Mouse (Mus musculus): ENCODE measurements at regions not wholly inside any gene's neighbourhood (a gene's known extent, or its start where the extent isn't known, plus 50 kb on each side); places are given as distances from the start of the nearest gene placed in this dataset.

DNA sequence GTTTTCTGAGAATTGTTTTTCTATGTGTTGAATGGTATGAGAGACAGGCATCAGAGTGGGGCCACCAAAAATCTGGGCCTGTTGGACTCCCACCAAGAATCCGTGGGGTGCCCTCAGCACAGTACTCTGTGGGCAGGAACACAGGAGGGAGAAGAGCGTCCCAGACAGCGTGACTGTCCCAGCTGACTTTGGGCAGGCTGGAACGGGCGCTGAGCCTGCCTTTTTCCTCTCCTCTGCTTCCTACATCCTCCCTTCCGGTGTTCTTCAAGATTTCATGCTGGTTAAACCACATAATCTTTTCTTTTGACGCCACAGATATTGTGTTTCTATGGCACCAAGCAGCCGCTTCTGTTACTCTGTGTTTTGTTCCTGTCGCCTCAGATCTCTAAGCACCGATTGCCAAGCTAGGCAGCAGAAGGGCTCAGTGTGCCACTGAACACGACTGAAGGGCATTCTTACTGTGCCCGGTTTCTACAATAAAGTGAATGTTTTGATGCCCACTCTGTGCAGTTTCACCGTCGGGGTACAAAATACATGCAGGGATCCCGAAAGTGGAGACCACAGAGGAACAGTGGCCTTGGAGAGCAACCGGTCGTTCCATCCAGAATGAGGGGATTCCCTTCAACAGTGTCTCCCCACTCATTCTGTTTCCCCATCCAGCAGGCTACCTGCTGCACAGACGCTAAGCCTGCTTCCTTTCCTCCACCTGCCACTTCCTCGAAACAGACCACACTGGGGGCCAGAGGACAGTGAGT lies 124.6 kb upstream of the Igfbp7 start:
- Histone ChIP-seq H3K4me3 (ENCODE audit: control insufficient read depth in 1 of 2, insufficient read depth in 1 of 2, low read depth in 2 of 2, low read length in 2 of 2) (no peak overlapping the region), H3K9me3 (replicated peaks; ENCODE audit: insufficient read depth, low read length) (no peaks in the 10 kb centered on the region), H3K27me3 (ENCODE audit: control insufficient read depth in 1 of 2, insufficient read depth in 2 of 2, low read length in 2 of 2) (no peaks in the 10 kb centered on the region), H3K36me3 (ENCODE audit: control insufficient read depth in 1 of 2, insufficient read depth in 2 of 2, low read length in 2 of 2) (no peaks in the 10 kb centered on the region), H3K4me1 (ENCODE audit: control insufficient read depth in 1 of 2, insufficient read depth in 2 of 2, low read length in 2 of 2) (no peaks in the 10 kb centered on the region), H3K9ac (ENCODE audit: control insufficient read depth, low read depth, low read length, poor library complexity, severe bottlenecking) (no peak overlapping the region), H3K27ac (ENCODE audit: control insufficient read depth, low read depth, low read length) (no peak overlapping the region), H3K79me2 (ENCODE audit: control insufficient read depth, insufficient read depth, low read length, poor library complexity) (no peaks in the 10 kb centered on the region)
- no peak for TF ChIP-seq ZMIZ1 (IDR thresholded peaks at IDR 0.05; ENCODE audit: low read depth, low read length)
- TF ChIP-seq CTCF (IDR thresholded peaks at IDR 0.05 in 2 of 3, conservative IDR thresholded peaks at IDR 0.05 in 1 of 3; ENCODE audit: control insufficient read depth in 1 of 3, insufficient read depth in 1 of 3, low read depth in 2 of 3, low read length in 3 of 3, poor library complexity in 1 of 3, severe bottlenecking in 1 of 3) = no peak
- no peak for TF ChIP-seq TCF12 (IDR thresholded peaks at IDR 0.05; ENCODE audit: low read depth, low read length)
- TF ChIP-seq HCFC1 (IDR thresholded peaks at IDR 0.05; ENCODE audit: low read depth, low read length) = no peak
- TF ChIP-seq NELFE (IDR thresholded peaks at IDR 0.05; ENCODE audit: low read depth, low read length) = no peak
- no peak for DNase-seq (ENCODE audit: low read depth, low spot score)

DNA sequence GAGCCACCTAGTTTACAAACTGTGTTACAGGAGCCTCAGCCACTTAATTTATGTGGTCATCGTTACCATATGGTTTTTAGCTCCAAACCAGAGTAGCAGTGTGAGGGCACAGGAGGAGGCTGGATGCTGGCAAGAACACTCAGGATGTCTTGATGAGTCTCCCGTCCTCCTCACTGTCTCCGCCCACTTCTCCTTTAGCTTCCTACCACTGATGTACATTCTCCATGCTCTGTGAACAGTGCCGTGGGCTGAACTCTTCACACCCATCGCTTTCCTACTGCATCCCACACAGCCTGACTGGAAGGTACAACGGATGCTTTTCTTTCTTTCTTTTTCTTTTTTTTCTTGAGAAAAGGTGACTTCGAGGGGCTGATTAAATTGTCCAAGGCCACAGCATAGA lies 122.5 kb upstream of the Igfbp7 start:
- no peaks in the 10 kb centered on the region for H3K36me3 ChIP-seq (ENCODE audit: control insufficient read depth in 1 of 2, insufficient read depth in 2 of 2, low read length in 2 of 2)
- no peaks in the 10 kb centered on the region for H3K4me1 ChIP-seq (ENCODE audit: control insufficient read depth in 1 of 2, insufficient read depth in 2 of 2, low read length in 2 of 2)
- no peak overlapping the region for H3K9ac ChIP-seq (ENCODE audit: control insufficient read depth, low read depth, low read length, poor library complexity, severe bottlenecking)
- H3K4me3 ChIP-seq (ENCODE audit: control insufficient read depth in 1 of 2, insufficient read depth in 1 of 2, low read depth in 2 of 2, low read length in 2 of 2) = no peak overlapping the region
- no peaks in the 10 kb centered on the region for H3K79me2 ChIP-seq (ENCODE audit: control insufficient read depth, insufficient read depth, low read length, poor library complexity)
- no peak overlapping the region for H3K27ac ChIP-seq (ENCODE audit: control insufficient read depth, low read depth, low read length)
- no peaks in the 10 kb centered on the region for H3K9me3 ChIP-seq (replicated peaks; ENCODE audit: insufficient read depth, low read length)
- no peak for DNase-seq (ENCODE audit: low read depth, low spot score)
- TF ChIP-seq SMC3 (IDR thresholded peaks at IDR 0.05; ENCODE audit: low read depth, low read length) (no peak), BHLHE40 (IDR thresholded peaks at IDR 0.05; ENCODE audit: borderline replicate concordance, low read depth, low read length) (no peak), ZC3H11A (IDR thresholded peaks at IDR 0.05; ENCODE audit: low read depth, low read length) (no peak), GABPA (IDR thresholded peaks at IDR 0.05; ENCODE audit: low read depth, low read length) (no peak), TCF12 (IDR thresholded peaks at IDR 0.05; ENCODE audit: low read depth, low read length) (no peak), UBTF (IDR thresholded peaks at IDR 0.05; ENCODE audit: borderline replicate concordance, insufficient read depth, low read depth, low read length) (no peak), ZMIZ1 (IDR thresholded peaks at IDR 0.05; ENCODE audit: low read depth, low read length) (no peak), NRF1 (IDR thresholded peaks at IDR 0.05; ENCODE audit: insufficient read depth, low read depth, low read length, poor library complexity, severe bottlenecking) (no peak), MAX (IDR thresholded peaks at IDR 0.05; ENCODE audit: low read length) (no peak), ELF1 (IDR thresholded peaks at IDR 0.05; ENCODE audit: low read depth, low read length) (no peak), ZKSCAN1 (IDR thresholded peaks at IDR 0.05; ENCODE audit: low read depth, low read length) (no peak), USF2 (IDR thresholded peaks at IDR 0.05; ENCODE audit: borderline replicate concordance in 1 of 2, insufficient read depth in 1 of 2, low read depth in 1 of 2, low read length in 2 of 2) (no peak), ZNF384 (IDR thresholded peaks at IDR 0.05; ENCODE audit: low read depth, low read length) (no peak)
- H3K27me3 ChIP-seq (ENCODE audit: control insufficient read depth in 1 of 2, insufficient read depth in 2 of 2, low read length in 2 of 2) = no peaks in the 10 kb centered on the region

Measured in MEL (cell line).